8 mouse cellular contexts compared by ENCODE assay signal in genomic region chr7:38183709-38184417, GRCm38 (mm10). TPM values are rescaled to one million over a fixed set of nuclear protein-coding genes. Genes with fewer than 3 reads are reported as not detected.
DNase-seq lines count a peak whose midpoint lies in the region; ATAC-seq lines count a peak whose summit lies in the region.

No protein-coding gene starts in this region.

- peak overlapping the region; percentile 65 for H3K9ac ChIP-seq in intestine, embryonic 14.5 days (ENCODE audit: low read length)

- peaks cover 11% of the 10 kb centered on the region for H3K4me1 ChIP-seq in intestine, embryonic 14.5 days (replicated peaks; ENCODE audit: control insufficient read depth, insufficient read depth, low read length)

- 7% methylated on average over 36 of the region's 36 CpGs for WGBS in intestine, embryonic 14.5 days

- no peaks in the 10 kb centered on the region for H3K36me3 ChIP-seq in intestine, embryonic 14.5 days (ENCODE audit: control insufficient read depth, insufficient read depth, low read length)

- DNase-seq in adrenal gland, adult (ENCODE audit: inconsistent age in 2 of 2, low spot score in 1 of 2): peak; percentile 92 to 97
- peak; percentile 91 for DNase-seq in embryo, embryonic 10.5 days (ENCODE audit: low spot score)
- peak; percentile 84 for DNase-seq in gastrocnemius, postnatal 14 days
- peak; percentile 93 for DNase-seq in intestine, embryonic 14.5 days (ENCODE audit: low spot score)
- peak; percentile 75 to 89 for DNase-seq in left cerebral cortex, postnatal 10 days (ENCODE audit: extremely low spot score in 1 of 2, low spot score in 2 of 2)
- DNase-seq in right cerebral cortex, postnatal 14 days: peak; percentile 84
- peak; percentile 82 to 86 for DNase-seq in urinary bladder, postnatal 36 days (ENCODE audit: low spot score in 2 of 2)

- H3K27me3 ChIP-seq in intestine, embryonic 14.5 days (replicated peaks; ENCODE audit: control insufficient read depth, insufficient read depth, low read length): no peaks in the 10 kb centered on the region

- intact Hi-C loops in gastrocnemius, postnatal 14 days (cut with DNase I; ENCODE audit: low total_unique reads): loop anchor here (5.0 kb wide), 1 partner anchor 83 kb away; no protein-coding TSS in a partner anchor
- intact Hi-C loops in left cerebral cortex, postnatal 10 days (cut with DNase I): loop anchor here (2.0 to 5.0 kb wide), 2 partner anchors 17 to 88 kb away; partner anchors contain the start of gene Pop4

- H3K9me3 ChIP-seq in intestine, embryonic 14.5 days (ENCODE audit: control insufficient read depth, low read length): no peaks in the 10 kb centered on the region

- ATAC-seq in intestine, embryonic 14.5 days (replicated peaks; ENCODE audit: low FRiP score, low TSS enrichment, low read depth): peak; percentile 90
- ATAC-seq in megakaryocyte progenitor cell, adult 5-6 weeks (replicated peaks; ENCODE audit: poor library complexity): peak; percentile 59

- peak overlapping the region; percentile 62 for H3K27ac ChIP-seq in intestine, embryonic 14.5 days (ENCODE audit: low read depth)

- peak overlapping the region; percentile 91 for H3K4me2 ChIP-seq in intestine, embryonic 14.5 days (ENCODE audit: low read length)

- peak overlapping the region; percentile 64 for H3K4me3 ChIP-seq in intestine, embryonic 14.5 days (ENCODE audit: low read depth, low read length)

RNA-seq across cellular contexts. Expression of gene 1600014C10Rik, which starts 0.8 kb away (rescaled TPM):
- total RNA-seq in gastrocnemius, postnatal 14 days (2021): 10 to 100 TPM; 15.8 to 17.9 TPM
- polyA plus RNA-seq in intestine, embryonic 14.5 days (2014; fragmentation: Nextera tagmentation; extraction: Ambion mirVana): 13.3 and 13.7 TPM in 2 replicates
- 10 to 100 TPM; 18.6 to 19.2 TPM for total RNA-seq in left cerebral cortex, postnatal 10 days (2021)
- 18.8 and 19.5 TPM in 2 replicates for total RNA-seq in megakaryocyte progenitor cell, adult 5-6 weeks (2015)
- 22.7 and 29.4 TPM in 2 replicates for total RNA-seq in megakaryocyte progenitor cell, adult 5-6 weeks (2017)

RNA-seq across cellular contexts. Expression of gene Plekhf1, which starts 44.0 kb away (rescaled TPM):
- 1 to 10 TPM; 4.9 to 9.7 TPM for total RNA-seq in gastrocnemius, postnatal 14 days (2021)
- polyA plus RNA-seq in intestine, embryonic 14.5 days (2014; fragmentation: Nextera tagmentation; extraction: Ambion mirVana): 2.2 and 2.5 TPM in 2 replicates
- total RNA-seq in left cerebral cortex, postnatal 10 days (2021): under 1 TPM; 0.55 to 0.92 TPM
- total RNA-seq in megakaryocyte progenitor cell, adult 5-6 weeks (2015): 0.56 and 0.94 TPM in 2 replicates
- total RNA-seq in megakaryocyte progenitor cell, adult 5-6 weeks (2017): 0.46 and 1.1 TPM in 2 replicates

Comparison
In these comparisons a context has a peak if more than half of its experiments do, and no peak if none do; other contexts are left out.
1. Peak in every context shown above with its lines: DNase-seq, ATAC-seq, H3K4me3 ChIP-seq and H3K27ac ChIP-seq.